Mouse (Mus musculus): ENCODE results near the gene Dand5.

GRCm38 (mm10) chr8:84780225-84780555, 42.4 kb downstream of the Dand5 start:
- TF ChIP-seq CTCF (IDR thresholded peaks at IDR 0.05; ENCODE audit: low read depth) (no peak), EP300 (IDR thresholded peaks at IDR 0.05; ENCODE audit: low read depth) (no peak)
